8 mouse cellular contexts compared by ENCODE assay signal in the genomic region with DNA sequence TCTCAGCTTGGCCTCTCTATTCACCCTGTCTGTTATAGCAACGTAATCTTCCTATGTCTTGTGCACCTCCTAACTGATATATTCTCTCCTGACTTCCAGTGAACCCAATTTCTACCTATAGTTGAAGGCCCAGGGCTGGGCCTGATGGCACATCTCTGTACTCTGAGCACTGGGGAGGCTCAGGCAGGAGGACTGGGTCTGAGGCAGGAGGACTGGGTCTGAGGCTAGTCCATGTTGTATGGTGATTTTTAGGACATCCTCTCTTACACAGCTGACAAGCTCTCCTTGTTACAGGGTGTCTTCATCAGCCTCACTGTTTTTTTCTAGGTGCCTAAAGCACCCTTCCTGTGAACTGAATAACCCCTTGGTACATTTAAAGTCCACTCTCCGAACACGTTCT. TPM values are rescaled to one million over a fixed set of nuclear protein-coding genes. Genes with fewer than 3 reads are reported as not detected.
DNase-seq lines count a peak whose midpoint lies in the region; ATAC-seq and TF ChIP-seq lines count a peak whose summit lies in the region.

No protein-coding gene starts in this region.

- no peak for ATAC-seq in heart, embryonic 13.5 days (ENCODE audit: extremely low read depth, insufficient number of reproducible peaks, low FRiP score, low TSS enrichment)
- ATAC-seq in Patski = peak; percentile 13
- peak; percentile 28; the same call in 1 of the 2 replicates for ATAC-seq in hindbrain, embryonic 14.5 days (ENCODE audit: low FRiP score)
- ATAC-seq in midbrain, embryonic 14.5 days (ENCODE audit: low FRiP score, low TSS enrichment) = peak; percentile 41; the same call in 1 of the 2 replicates

- in situ Hi-C loops in Patski (cut with MboI; ENCODE audit: low pct_unique_long_range_greater_than_20kb) = no loop called here

- no peak for DNase-seq in heart, postnatal 10 days
- no peak for DNase-seq in Patski (ENCODE audit: low read depth, low spot score)
- DNase-seq in hindbrain, embryonic 14.5 days (ENCODE audit: low spot score) = no peak
- DNase-seq in midbrain, embryonic 14.5 days = no peak
- no peak for DNase-seq in right cerebral cortex, postnatal 25 days
- DNase-seq in gastrocnemius, postnatal 36 days = no peak
- no peak for DNase-seq in lung, adult 18-20 months

- H3K9me3 ChIP-seq in heart, embryonic 13.5 days = no peaks in the 10 kb centered on the region
- no peaks in the 10 kb centered on the region for H3K9me3 ChIP-seq in hindbrain, embryonic 14.5 days (ENCODE audit: control insufficient read depth, low read length)
- H3K9me3 ChIP-seq in midbrain, embryonic 14.5 days (ENCODE audit: control insufficient read depth, low read length) = no peaks in the 10 kb centered on the region

- H3K27ac ChIP-seq in heart, embryonic 13.5 days (replicated peaks) = no peak overlapping the region
- no peak overlapping the region for H3K27ac ChIP-seq in hindbrain, embryonic 14.5 days
- no peak overlapping the region for H3K27ac ChIP-seq in midbrain, embryonic 14.5 days (replicated peaks; ENCODE audit: low read depth, low read length)

- TF ChIP-seq CTCF in Patski (IDR thresholded peaks at IDR 0.05) = no peak

- peak overlapping the region; percentile 91 for H3K4me2 ChIP-seq in heart, embryonic 13.5 days
- H3K4me2 ChIP-seq in hindbrain, embryonic 14.5 days (replicated peaks) = peak overlapping the region; percentile 70
- peak overlapping the region; percentile 78 for H3K4me2 ChIP-seq in midbrain, embryonic 14.5 days (ENCODE audit: low read length)

- H3K4me3 ChIP-seq in heart, embryonic 13.5 days = peak overlapping the region; percentile 98
- peak overlapping the region; percentile 86 for H3K4me3 ChIP-seq in hindbrain, embryonic 14.5 days (replicated peaks; ENCODE audit: low read length)
- H3K4me3 ChIP-seq in midbrain, embryonic 14.5 days (replicated peaks; ENCODE audit: low read depth, low read length) = peak overlapping the region; percentile 69

- H3K9ac ChIP-seq in heart, embryonic 13.5 days = peak overlapping the region; percentile 17; the same call in 1 of the 2 replicates
- H3K9ac ChIP-seq in hindbrain, embryonic 14.5 days = peak overlapping the region; percentile 35; the same call in 1 of the 2 replicates
- H3K9ac ChIP-seq in midbrain, embryonic 14.5 days (replicated peaks; ENCODE audit: low read length) = no peak overlapping the region; the same call in 1 of the 2 replicates

- intact Hi-C loops in heart, postnatal 10 days (cut with DNase I) = loop anchor here (2.0 kb wide), 1 partner anchor 18 kb away; no protein-coding TSS in a partner anchor
- intact Hi-C loops in gastrocnemius, postnatal 36 days (cut with DNase I) = no loop called here

- POLR2A ChIA-PET in Patski (lab: Charles Lee) = interaction anchor here (1.2 kb wide), 1 partner anchor 19 kb away, joined by 4 read pairs; the partner anchor contains the start of gene Ddx1

- 49% methylated on average over 3 of the region's 3 CpGs for WGBS in heart, embryonic 13.5 days
- 49% methylated on average over 3 of the region's 3 CpGs for WGBS in hindbrain, embryonic 14.5 days
- WGBS in midbrain, embryonic 14.5 days = 55% methylated on average over 3 of the region's 3 CpGs

- CTCF ChIA-PET in Patski (lab: Charles Lee) = no interaction called here

- no peaks in the 10 kb centered on the region for H3K27me3 ChIP-seq in heart, embryonic 13.5 days (replicated peaks)
- H3K27me3 ChIP-seq in Patski = peaks cover 21% of the 10 kb centered on the region
- H3K27me3 ChIP-seq in hindbrain, embryonic 14.5 days (ENCODE audit: control insufficient read depth, insufficient read depth, low read length) = no peaks in the 10 kb centered on the region
- H3K27me3 ChIP-seq in midbrain, embryonic 14.5 days (ENCODE audit: control insufficient read depth, insufficient read depth, low read length) = no peaks in the 10 kb centered on the region

- H3K36me3 ChIP-seq in heart, embryonic 13.5 days = 0 out of 2 replicates have a peak, but pooled peaks cover 2% of the 10 kb centered on the region
- H3K36me3 ChIP-seq in hindbrain, embryonic 14.5 days (replicated peaks; ENCODE audit: control insufficient read depth, insufficient read depth) = 0 out of 2 replicates have a peak, but pooled peaks cover 3% of the 10 kb centered on the region
- H3K36me3 ChIP-seq in midbrain, embryonic 14.5 days (ENCODE audit: control insufficient read depth, insufficient read depth, low read length) = no peaks in the 10 kb centered on the region

- peaks cover 12% of the 10 kb centered on the region for H3K4me1 ChIP-seq in heart, embryonic 13.5 days
- H3K4me1 ChIP-seq in hindbrain, embryonic 14.5 days (replicated peaks; ENCODE audit: control insufficient read depth, insufficient read depth, low read length) = peaks cover 15% of the 10 kb centered on the region; the same call in 1 of the 2 replicates
- peaks cover 8% of the 10 kb centered on the region for H3K4me1 ChIP-seq in midbrain, embryonic 14.5 days (ENCODE audit: control insufficient read depth, insufficient read depth, low read length)

RNA-seq across cellular contexts. Expression of gene Nbas, which starts 0.5 kb away (rescaled TPM):
- 7.0 and 7.1 TPM in 2 replicates for polyA plus RNA-seq in heart, embryonic 13.5 days (2015; fragmentation: Nextera tagmentation; extraction: Ambion mirVana)
- total RNA-seq in heart, postnatal 10 days (2021) = 10 to 100 TPM; 22.6 to 24.4 TPM
- 16.1 TPM for polyA plus RNA-seq in Patski (2021)
- polyA plus RNA-seq in hindbrain, embryonic 14.5 days (2014; fragmentation: Nextera tagmentation; extraction: Ambion mirVana) = 21.9 and 22.1 TPM in 2 replicates
- 18.3 and 23.1 TPM in 2 replicates for polyA plus RNA-seq in midbrain, embryonic 14.5 days (2014; fragmentation: Nextera tagmentation; extraction: Ambion mirVana)
- 10 to 100 TPM; 15.6 to 19.3 TPM for total RNA-seq in gastrocnemius, postnatal 36 days (2021)

RNA-seq across cellular contexts. Expression of gene Ddx1, which starts 19.4 kb away (rescaled TPM):
- 83.0 and 91.9 TPM in 2 replicates for polyA plus RNA-seq in heart, embryonic 13.5 days (2015; fragmentation: Nextera tagmentation; extraction: Ambion mirVana)
- 10 to 100 TPM; 83.0 to 91.4 TPM for total RNA-seq in heart, postnatal 10 days (2021)
- polyA plus RNA-seq in Patski (2021) = 165 TPM
- polyA plus RNA-seq in hindbrain, embryonic 14.5 days (2014; fragmentation: Nextera tagmentation; extraction: Ambion mirVana) = 144 and 160 TPM in 2 replicates
- polyA plus RNA-seq in midbrain, embryonic 14.5 days (2014; fragmentation: Nextera tagmentation; extraction: Ambion mirVana) = 130 and 157 TPM in 2 replicates
- 100 to 1,000 TPM in 1 of 2 experiments, 10 to 100 TPM in 1; 91.7 to 113 TPM for total RNA-seq in gastrocnemius, postnatal 36 days (2021)
